ENCODE assay signal across 17 mouse cellular contexts in genomic region chr11:30710266-30710665, GRCm38 (mm10).
"Had no signal": no experiment of that assay in that cellular context is flagged by ENCODE, and none has a peak within 500 bp of the region (broad histone marks: within the 10 kb centered on the region; RNA-seq: fewer than 3 reads in every experiment).

No protein-coding gene starts in this region.

- DNase-seq: left cerebral cortex, postnatal 4 days; liver; liver, embryonic 13.5 days; liver, postnatal 0 days; lung, adult 18-20 months; lung, adult 2 months; lung, embryonic 14.5 days; lung, postnatal 10 days; lung, postnatal 14 days; lung, postnatal 36 days; lung, postnatal 4 days; midbrain, embryonic 14.5 days had no signal

- ATAC-seq: liver, embryonic 12.5 days; liver, postnatal 0 days; lung, postnatal 0 days; midbrain, embryonic 13.5 days; midbrain, embryonic 15.5 days; midbrain, embryonic 16.5 days had no signal
